Mouse (Mus musculus) megakaryocyte-erythroid progenitor cell, adult 5 weeks (primary cell): ENCODE results near the gene AI467606. TPM values are rescaled to one million over a fixed set of nuclear protein-coding genes. Genes with fewer than 3 reads are reported as not detected.

Experiments used
- polyA plus RNA-seq: library from polyadenylated mRNA; stranded (reverse); fragments of >175 nt; gene quantifications from 2 replicates; pipeline ENCODE4 v1.2.3, GENCODE M21; 2012

The AI467606 gene
- 106 and 120 TPM in 2 replicates for polyA plus RNA-seq

DNA sequence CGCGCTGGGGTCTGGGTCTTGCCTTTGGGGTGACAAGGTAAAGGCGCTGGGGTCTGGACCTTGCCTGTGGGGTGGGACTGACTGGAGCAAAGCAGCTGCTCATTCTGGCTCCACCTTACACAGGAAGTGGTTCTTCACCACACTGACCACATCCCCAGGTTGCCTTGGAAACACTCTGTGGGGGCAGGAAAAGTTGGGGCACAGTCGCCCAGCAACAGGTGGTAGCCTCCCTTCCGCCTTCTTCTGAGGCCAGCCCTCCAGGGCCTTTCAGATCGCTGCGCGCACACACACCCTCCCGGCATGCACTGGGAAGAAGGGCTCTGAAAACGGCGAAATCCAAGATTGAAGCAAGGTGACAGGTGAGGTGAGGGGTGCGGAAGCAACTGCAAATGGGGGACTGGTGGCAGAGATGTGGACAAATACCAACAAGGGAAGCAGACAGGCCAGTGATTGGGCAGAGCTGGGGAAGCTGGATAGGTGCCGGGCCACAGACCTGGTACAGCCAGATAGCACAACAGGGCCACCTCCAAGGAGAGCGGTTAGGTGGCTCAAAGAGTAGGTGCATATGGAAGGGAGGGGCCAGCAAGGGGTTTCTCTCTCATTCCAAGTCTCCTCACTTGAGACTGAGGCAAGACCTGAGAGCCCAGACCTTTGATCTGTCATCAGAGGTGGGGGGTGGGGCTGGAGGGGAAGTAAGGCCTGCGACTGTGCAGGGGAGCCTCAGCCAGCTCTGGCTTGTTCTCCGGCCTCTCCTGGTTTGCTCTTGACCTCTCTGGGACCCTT, at the start of gene AI467606:
Gene AI467606 (plus strand): TSS at position 246 of the 783 bp plus-strand sequence.

DNA sequence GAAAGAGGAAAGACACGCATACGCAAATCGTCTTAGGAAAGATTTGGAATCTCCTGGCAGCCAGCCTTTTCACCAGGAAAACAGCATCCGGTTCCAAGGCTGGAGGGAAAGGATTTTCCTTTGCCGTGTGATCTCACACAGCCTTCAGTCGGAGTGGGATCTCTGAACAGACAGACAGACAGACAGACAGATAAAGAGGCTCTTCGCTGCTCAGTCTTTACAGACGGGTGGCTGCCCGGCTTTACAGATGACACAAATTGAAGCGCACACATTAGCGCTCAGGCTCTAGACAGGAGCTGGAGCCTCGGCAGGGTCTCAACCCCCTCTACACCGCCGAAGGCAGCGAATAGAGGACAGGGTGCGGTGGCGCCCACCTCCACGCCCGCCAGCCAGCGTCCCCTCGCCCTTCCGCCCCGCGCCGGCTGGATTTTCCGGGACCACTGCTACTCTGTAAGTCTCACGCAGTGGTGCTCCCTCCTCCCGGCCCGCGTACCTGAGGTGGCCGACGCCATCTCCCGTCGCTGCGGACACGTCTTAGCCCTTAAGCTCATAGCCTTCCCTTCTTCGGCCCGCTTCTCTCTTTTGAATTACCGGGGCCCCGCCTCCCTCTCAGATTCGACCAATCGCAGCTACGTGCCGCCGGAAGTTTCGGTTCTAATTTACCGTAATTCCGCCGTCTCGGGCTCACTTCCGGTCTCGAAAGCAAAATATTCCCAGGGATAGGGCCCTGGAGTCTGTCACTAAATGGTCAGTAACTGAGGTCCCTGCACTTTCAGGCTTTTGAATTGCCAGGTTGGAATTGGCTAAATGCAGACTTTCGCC, 49.1 kb upstream of the AI467606 start, which contains the start of gene Kif22:
Gene Kif22 (minus strand): TSS at position 621 of the 822 bp plus-strand sequence.

DNA sequence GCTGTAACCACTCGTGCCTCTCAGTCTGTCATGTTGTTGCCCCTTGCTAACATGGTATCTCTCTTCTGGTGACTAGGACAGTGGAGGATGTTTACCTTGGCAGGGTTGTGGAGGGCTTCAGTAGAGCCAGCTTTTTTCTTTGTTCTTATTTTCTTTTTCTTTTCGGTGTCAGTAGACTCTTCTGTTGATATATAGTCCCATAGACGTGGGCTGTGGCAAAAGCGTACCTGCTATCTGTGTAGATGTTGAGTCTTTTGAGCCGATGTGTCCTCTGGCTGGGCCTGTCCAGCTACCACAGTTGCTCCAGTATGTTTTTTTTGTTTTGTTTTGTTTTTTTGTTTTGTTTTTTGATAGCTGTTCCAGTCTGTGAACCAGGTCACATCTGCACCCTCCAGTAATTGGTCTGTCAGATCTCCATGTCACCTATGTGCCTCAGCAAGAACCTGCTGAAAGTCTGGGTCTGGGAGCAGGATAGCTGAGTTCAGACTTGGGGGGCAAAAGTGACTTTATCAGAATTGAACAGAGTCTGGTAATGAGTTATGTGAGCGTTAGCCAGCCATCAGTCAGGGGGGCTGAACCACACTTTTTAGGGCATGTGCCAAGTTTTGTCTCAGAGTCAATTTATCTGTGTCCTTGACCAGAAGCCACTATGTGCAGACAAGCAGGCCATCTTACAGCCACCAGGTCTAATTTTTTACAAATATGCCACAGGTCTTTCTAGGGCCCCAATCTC, 3.7 kb upstream of the AI467606 start, which contains the start of gene Zg16:
Gene Zg16 (minus strand): TSS at position 51 of the 733 bp plus-strand sequence.

GRCm38 (mm10) chr7:127121911-127122270, 30.7 kb downstream of the AI467606 start, which contains the start of gene Qprt:
Gene Qprt (minus strand): TSS chr7:127122226.

GRCm38 (mm10) chr7:127137262-127138017, 46.3 kb downstream of the AI467606 start, which contains the start of gene Spn:
Gene Spn (minus strand): TSS chr7:127137823.

Other genes with a start within 250 kb of the AI467606 start
- gene Doc2a, start 243.9 kb upstream of the AI467606 start, polyA plus RNA-seq: 0.03 TPM in 1 of 2 replicates, not detected in the other
- gene Hirip3, start 229.4 kb upstream of the AI467606 start, polyA plus RNA-seq: 162 and 272 TPM in 2 replicates
- gene Ino80e, start 229.0 kb upstream of the AI467606 start, polyA plus RNA-seq: 655 and 810 TPM in 2 replicates
- gene Taok2, start 206.7 kb upstream of the AI467606 start, polyA plus RNA-seq: 176 and 182 TPM in 2 replicates
- gene Tmem219, start 168.4 kb upstream of the AI467606 start, polyA plus RNA-seq: 46.0 and 48.8 TPM in 2 replicates
- gene Kctd13, start 162.5 kb upstream of the AI467606 start, polyA plus RNA-seq: 24.7 and 27.7 TPM in 2 replicates
- 0.35 TPM in 1 of 2 replicates, not detected in the other for gene Asphd1, start 141.8 kb upstream of the AI467606 start, polyA plus RNA-seq
- gene Sez6l2, start 140.8 kb upstream of the AI467606 start, polyA plus RNA-seq: 1.5 and 2.1 TPM in 2 replicates
- gene Cdipt, start 115.4 kb upstream of the AI467606 start, polyA plus RNA-seq: 127 and 143 TPM in 2 replicates
- 0.74 and 0.75 TPM in 2 replicates for gene Cdiptos, start 115.3 kb upstream of the AI467606 start, polyA plus RNA-seq
- gene Mvp, start 76.7 kb upstream of the AI467606 start, polyA plus RNA-seq: 25.1 and 28.0 TPM in 2 replicates
- 9.4 TPM in 1 of 2 replicates, not detected in the other for gene Pagr1b, start 74.9 kb upstream of the AI467606 start, polyA plus RNA-seq
- gene Pagr1a, start 74.0 kb upstream of the AI467606 start, polyA plus RNA-seq: 67.0 and 68.3 TPM in 2 replicates
- 146 and 149 TPM in 2 replicates for gene Gm42742, start 70.3 kb upstream of the AI467606 start, polyA plus RNA-seq
- 0.61 and 0.66 TPM in 2 replicates for gene Prrt2, start 70.1 kb upstream of the AI467606 start, polyA plus RNA-seq
- gene Maz, start 64.3 kb upstream of the AI467606 start, polyA plus RNA-seq: 845 and 941 TPM in 2 replicates
- 29.9 and 30.8 TPM in 2 replicates for gene Kif22, start 48.9 kb upstream of the AI467606 start, polyA plus RNA-seq
- 0.86 and 0.89 TPM in 2 replicates for gene Zg16, start 4.0 kb upstream of the AI467606 start, polyA plus RNA-seq
- gene Qprt, start 30.9 kb downstream of the AI467606 start, polyA plus RNA-seq: 1.9 and 3.5 TPM in 2 replicates
- 137 and 157 TPM in 2 replicates for gene Spn, start 46.5 kb downstream of the AI467606 start, polyA plus RNA-seq
- gene Cd2bp2, start 104.7 kb downstream of the AI467606 start, polyA plus RNA-seq: 56.3 and 72.8 TPM in 2 replicates
- 65.6 and 68.1 TPM in 2 replicates for gene Tbc1d10b, start 117.1 kb downstream of the AI467606 start, polyA plus RNA-seq
- gene Mylpf, start 117.5 kb downstream of the AI467606 start, polyA plus RNA-seq: 1.6 and 3.1 TPM in 2 replicates
- 21.1 and 24.7 TPM in 2 replicates for gene Zfp553, start 141.7 kb downstream of the AI467606 start, polyA plus RNA-seq
- 148 and 225 TPM in 2 replicates for gene Sept1, start 141.8 kb downstream of the AI467606 start, polyA plus RNA-seq
- gene Zfp771, start 152.9 kb downstream of the AI467606 start, polyA plus RNA-seq: 82.3 and 89.5 TPM in 2 replicates
- gene Dctpp1, start 169.3 kb downstream of the AI467606 start, polyA plus RNA-seq: 154 and 169 TPM in 2 replicates
- gene Sephs2, start 182.7 kb downstream of the AI467606 start, polyA plus RNA-seq: 27.0 and 35.1 TPM in 2 replicates
- gene Itgal, start 204.9 kb downstream of the AI467606 start, polyA plus RNA-seq: 25.1 and 29.6 TPM in 2 replicates